Mouse (Mus musculus) liver, adult 2 months (tissue): ENCODE data around the gene Hsd17b1. TPM values are rescaled to one million over a fixed set of nuclear protein-coding genes. Genes with fewer than 3 reads are reported as not detected.

Experiments used
- DNase-seq: peaks from one replicate; pipeline ENCODE4 v3.0.0-alpha.2; 2011; ENCODE audit warnings: low read depth, low spot score; ENCODE audit errors: extremely low read depth
- H3K27ac ChIP-seq: fragments of 200-500 bp; replicated peaks from 2 replicates; pipeline ENCODE4 v1.5.1; 2012; ENCODE audit warnings: low read depth, mild to moderate bottlenecking, control low read depth, inconsistent platforms, low read length; ENCODE audit not compliant: insufficient read depth
- H3K27me3 ChIP-seq: fragments of 200-500 bp; 2 replicates; pipeline ENCODE4 v1.6.1; 2012; ENCODE audit warnings: mild to moderate bottlenecking, moderate library complexity, low read length, inconsistent platforms; ENCODE audit not compliant: control insufficient read depth, insufficient read depth
- H3K36me3 ChIP-seq: fragments of 200-500 bp; 2 replicates; pipeline ENCODE4 v1.6.1; 2012; ENCODE audit warnings: low read length, inconsistent platforms; ENCODE audit not compliant: control insufficient read depth, insufficient read depth
- H3K4me1 ChIP-seq: fragments of 200-500 bp; 2 replicates; pipeline ENCODE4 v1.6.1; 2011; ENCODE audit warnings: low read length; ENCODE audit not compliant: control insufficient read depth, insufficient read depth
- H3K4me3 ChIP-seq: fragments of 200-500 bp; 2 replicates; pipeline ENCODE4 v1.5.1; 2011; ENCODE audit warnings: low read depth, mild to moderate bottlenecking, control low read depth, low read length, moderate library complexity; ENCODE audit not compliant: insufficient read depth
- H3K79me2 ChIP-seq: fragments of 200-500 bp; 2 replicates; pipeline ENCODE4 v1.6.1; 2012; ENCODE audit warnings: inconsistent platforms, mild to moderate bottlenecking, low read length, moderate library complexity; ENCODE audit not compliant: control insufficient read depth, insufficient read depth
- H3K9ac ChIP-seq: fragments of 200-500 bp; 2 replicates; pipeline ENCODE4 v1.6.1; 2012; ENCODE audit warnings: low read depth, mild to moderate bottlenecking, control low read depth, inconsistent platforms, low read length
- CTCF ChIP-seq: fragments of 200-500 bp; IDR thresholded peaks from 2 replicates; pipeline ENCODE4 v1.5.1; 2011; ENCODE audit warnings: low read depth, low read length, control low read depth
- POLR2A ChIP-seq: fragments of 200-500 bp; IDR thresholded peaks from 2 replicates; pipeline ENCODE4 v1.6.1; 2011; ENCODE audit warnings: low read length, control low read depth; ENCODE audit not compliant: insufficient read depth; ENCODE audit errors: extremely low read depth
- WGBS: fragments of 180-500 bp; shearing (Covaris S2); methylation state at CpG from one replicate; pipeline ENCODE4 v1.1.7; 2018; 5-methylcytosine and 5-hydroxymethylcytosine counted together
- polyA plus RNA-seq: library from polyadenylated mRNA; depleted of rRNA; stranded (reverse); fragments of >200 nt; gene quantifications from 2 replicates; pipeline ENCODE4 v1.2.3, GENCODE M21; 2012
- total RNA-seq: library from RNA; depleted of rRNA; stranded (reverse); fragments of >200 nt; gene quantifications from 2 replicates; pipeline ENCODE4 v1.2.3, GENCODE M21; 2014

The Hsd17b1 gene
- total and polyA plus RNA-seq, 2 experiments = 0.37 TPM

DNA sequence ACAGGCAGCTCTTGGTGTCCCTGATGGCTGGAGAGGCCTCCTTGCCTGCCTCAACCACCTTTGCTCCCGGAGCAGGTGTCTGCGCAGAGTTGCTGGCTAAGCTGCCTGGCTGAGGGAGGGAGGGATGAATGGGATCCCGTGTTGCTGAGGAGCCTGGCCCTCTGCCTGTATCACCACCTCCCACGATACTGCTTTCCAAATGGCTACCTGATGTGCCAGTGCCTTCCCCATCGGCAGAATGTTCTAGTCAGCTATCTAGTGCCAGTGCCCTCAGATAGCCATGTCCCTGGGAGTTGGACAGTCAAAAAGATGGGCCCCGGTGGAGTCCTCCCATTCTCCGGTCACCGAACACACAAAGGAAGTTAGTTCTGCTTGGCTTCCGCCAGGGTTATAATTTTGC is 27.9 kb upstream of the Hsd17b1 start:
- H3K4me1 ChIP-seq = peaks cover 4% of the 10 kb centered on the region; the same call in 1 of the 2 replicates
- H3K4me3 ChIP-seq = no peak overlapping the region
- 82% methylated on average over 9 of the region's 9 CpGs for WGBS
- TF ChIP-seq POLR2A = no peak
- TF ChIP-seq CTCF = no peak
- H3K9ac ChIP-seq = no peak overlapping the region
- H3K27ac ChIP-seq = no peak overlapping the region
- no peak for DNase-seq
- no peaks in the 10 kb centered on the region for H3K27me3 ChIP-seq
- H3K79me2 ChIP-seq = no peaks in the 10 kb centered on the region
- peaks cover 9% of the 10 kb centered on the region; the same call in 1 of the 2 replicates for H3K36me3 ChIP-seq

DNA sequence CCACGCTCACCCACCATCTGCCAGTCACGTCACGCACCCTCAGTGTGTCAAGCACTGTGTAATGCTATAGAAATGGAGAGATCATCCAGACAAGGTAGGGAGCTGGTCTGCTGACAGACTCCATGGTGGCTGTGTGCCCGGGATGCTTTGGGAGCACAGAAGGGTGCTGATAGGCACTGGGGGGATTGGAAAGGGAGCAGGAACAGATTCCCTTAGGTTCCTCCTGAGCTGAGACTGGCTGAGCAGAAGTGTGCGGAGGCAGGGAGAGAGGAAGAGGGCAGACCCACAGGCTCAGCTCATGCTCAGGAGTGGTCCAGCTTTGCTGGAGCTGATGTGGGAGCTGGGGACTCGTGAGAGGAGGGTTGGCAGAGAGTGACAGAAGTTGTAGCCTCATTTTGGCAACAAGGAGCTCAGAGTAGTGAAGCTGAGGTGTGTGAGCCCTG is 27.1 kb upstream of the Hsd17b1 start:
- DNase-seq = no peak
- Histone ChIP-seq H3K79me2 (no peaks in the 10 kb centered on the region), H3K27me3 (no peaks in the 10 kb centered on the region), H3K4me1 (peaks cover 4% of the 10 kb centered on the region; the same call in 1 of the 2 replicates), H3K27ac (peak overlapping the region; percentile 7; the same call in 1 of the 2 replicates), H3K36me3 (peaks cover 3% of the 10 kb centered on the region; the same call in 1 of the 2 replicates), H3K9ac (no peak overlapping the region), H3K4me3 (no peak overlapping the region)
- WGBS = 91% methylated on average over 6 of the region's 6 CpGs
- TF ChIP-seq POLR2A = no peak
- no peak for TF ChIP-seq CTCF

DNA sequence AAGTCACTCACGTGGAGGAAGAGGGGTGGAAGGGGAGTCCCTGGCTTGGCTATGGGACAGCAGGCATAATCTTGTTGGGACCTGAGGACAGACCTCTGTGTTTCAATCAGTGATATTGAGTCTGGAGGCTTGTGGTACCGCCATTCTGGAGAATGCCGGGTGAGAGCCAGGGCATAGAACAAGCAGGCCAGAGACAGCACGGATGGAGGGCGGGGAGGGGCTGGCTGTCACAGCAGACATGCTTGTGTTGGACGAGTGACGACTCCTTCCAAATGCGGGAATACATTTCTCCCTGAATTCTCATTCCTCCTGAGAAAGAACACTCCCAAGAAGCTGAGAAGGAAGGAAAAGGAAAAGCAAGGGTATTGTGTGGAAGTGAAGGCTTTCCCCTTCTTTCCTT is 26.6 kb upstream of the Hsd17b1 start:
- no peak overlapping the region for H3K27ac ChIP-seq
- DNase-seq = no peak
- no peak for TF ChIP-seq CTCF
- TF ChIP-seq POLR2A = no peak
- no peak overlapping the region for H3K4me3 ChIP-seq
- peaks cover 6% of the 10 kb centered on the region for H3K4me1 ChIP-seq
- no peaks in the 10 kb centered on the region for H3K79me2 ChIP-seq
- H3K27me3 ChIP-seq = no peaks in the 10 kb centered on the region
- peaks cover 2% of the 10 kb centered on the region; the same call in 1 of the 2 replicates for H3K36me3 ChIP-seq
- WGBS = 91% methylated on average over 8 of the region's 8 CpGs
- no peak overlapping the region for H3K9ac ChIP-seq

DNA sequence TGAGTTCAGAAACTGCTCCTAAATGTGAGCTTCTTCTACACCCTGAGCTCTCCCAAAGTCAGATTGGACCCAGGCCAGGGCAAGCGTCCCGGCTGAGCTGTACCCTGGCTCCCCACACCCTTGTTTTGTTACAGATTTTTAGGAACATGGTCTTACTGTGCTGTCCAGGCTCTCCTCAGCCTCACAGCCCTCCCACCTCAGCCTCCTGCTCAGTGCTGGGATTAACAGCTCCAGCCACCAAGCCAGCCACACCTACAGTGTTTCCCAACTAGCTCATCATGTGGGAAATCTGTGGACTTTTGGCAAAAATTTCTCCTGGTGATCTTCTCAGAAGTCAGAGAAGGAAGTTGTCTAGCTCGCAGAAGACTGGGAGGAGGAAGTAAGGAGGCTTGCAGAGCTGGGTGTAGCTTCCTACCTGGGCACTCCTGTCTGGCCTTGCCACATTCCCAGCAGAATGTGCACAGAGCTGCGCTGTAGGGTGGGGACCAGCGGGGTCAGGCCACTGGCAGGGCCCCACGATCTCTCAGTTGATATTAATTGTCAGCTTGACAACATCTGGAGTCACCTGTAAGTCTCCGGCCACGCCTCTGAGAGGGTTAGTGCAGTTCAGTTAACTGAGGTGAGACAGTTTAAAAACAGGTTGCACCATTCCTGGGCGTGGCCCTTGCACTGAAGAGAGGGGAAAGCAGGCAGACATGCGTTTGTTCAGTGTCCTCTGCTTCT is 25.3 kb upstream of the Hsd17b1 start:
- no peak overlapping the region for H3K27ac ChIP-seq
- H3K27me3 ChIP-seq = no peaks in the 10 kb centered on the region
- H3K9ac ChIP-seq = no peak overlapping the region
- no peak for TF ChIP-seq CTCF
- no peak for TF ChIP-seq POLR2A
- H3K36me3 ChIP-seq = peaks cover 2% of the 10 kb centered on the region; the same call in 1 of the 2 replicates
- peaks cover 12% of the 10 kb centered on the region for H3K4me1 ChIP-seq
- H3K4me3 ChIP-seq = no peak overlapping the region
- DNase-seq = no peak
- 80% methylated on average over 10 of the region's 10 CpGs for WGBS
- no peaks in the 10 kb centered on the region for H3K79me2 ChIP-seq

DNA sequence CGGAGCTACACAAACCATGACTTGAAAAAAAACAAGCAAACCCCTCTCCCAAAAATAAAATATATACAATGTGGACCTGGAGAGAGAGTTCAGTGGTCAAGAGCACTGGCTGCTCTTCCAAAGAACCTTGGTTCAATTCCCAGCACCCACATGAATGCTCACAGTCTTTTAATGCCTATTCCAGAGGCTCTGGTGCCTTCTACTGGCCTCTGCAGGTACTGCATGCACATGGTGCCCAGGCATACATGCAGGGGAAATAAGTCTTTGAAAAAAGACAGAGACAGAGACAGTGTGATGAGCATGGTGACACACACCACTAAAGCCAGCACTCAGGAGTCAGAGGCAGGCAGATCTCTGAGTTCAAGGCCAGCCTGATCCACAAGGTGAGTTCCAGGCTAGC is 24.2 kb upstream of the Hsd17b1 start:
- Histone ChIP-seq H3K4me3 (no peak overlapping the region), H3K79me2 (no peaks in the 10 kb centered on the region), H3K27me3 (no peaks in the 10 kb centered on the region), H3K36me3 (0 out of 2 replicates have a peak, but pooled peaks cover 2% of the 10 kb centered on the region), H3K27ac (no peak overlapping the region), H3K9ac (no peak overlapping the region), H3K4me1 (peaks cover 12% of the 10 kb centered on the region)
- 100% methylated on average over 1 of the region's 1 CpGs for WGBS
- TF ChIP-seq CTCF (peak; percentile 46; the same call in 1 of the 2 replicates), POLR2A (no peak)
- no peak for DNase-seq

DNA sequence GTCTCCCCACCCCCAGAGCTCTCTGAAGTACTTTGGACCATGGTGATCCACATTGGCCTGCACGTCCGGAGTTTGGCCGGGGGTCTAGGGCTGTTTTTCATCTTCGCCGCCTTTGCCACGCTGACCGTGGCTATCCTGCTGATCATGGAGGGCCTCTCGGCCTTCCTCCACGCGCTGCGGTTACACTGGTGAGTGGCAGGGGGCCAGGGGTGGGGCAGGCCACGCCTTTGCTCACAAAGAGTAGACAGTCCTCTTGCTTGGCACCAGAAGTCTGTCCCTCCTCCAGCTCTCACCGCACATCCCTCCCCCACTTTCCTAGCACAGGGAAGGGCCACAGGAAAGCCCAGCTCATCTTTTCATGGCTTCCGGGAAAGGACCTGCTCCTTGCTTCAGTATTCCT is 22.8 kb upstream of the Hsd17b1 start:
- WGBS = 81% methylated on average over 14 of the region's 14 CpGs
- 0 out of 2 replicates have a peak, but pooled peaks cover 2% of the 10 kb centered on the region for H3K36me3 ChIP-seq

More for the DNA sequence above, 22.8 kb upstream of the Hsd17b1 start:
- Histone ChIP-seq H3K27ac (no peak overlapping the region), H3K9ac (no peak overlapping the region), H3K4me1 (peaks cover 12% of the 10 kb centered on the region), H3K27me3 (no peaks in the 10 kb centered on the region), H3K4me3 (no peak overlapping the region), H3K79me2 (no peaks in the 10 kb centered on the region)
- TF ChIP-seq POLR2A (no peak), CTCF (no peak)
- no peak for DNase-seq
